Mouse (Mus musculus) CD4-positive naive resting alpha-beta T cell, adult 57 days (primary cell): Measurements from ENCODE around the gene Nrtn. TPM values are rescaled to one million over a fixed set of nuclear protein-coding genes. Genes with fewer than 3 reads are reported as not detected.

Experiments used
- total RNA-seq: library from RNA; stranded (reverse); gene quantifications from one replicate; pipeline ENCODE4 v1.2.4, GENCODE M21; 2023

Nrtn gene
- total RNA-seq, result not detected

GRCm38 (mm10) chr17:56757416-56758123, at the start of gene Nrtn:
Nrtn (minus strand) TSS chr17:56757530.

GRCm38 (mm10) chr17:56769950-56770349, 12.6 kb upstream of the Nrtn start, which contains the start of gene Prr22:
Prr22 (plus strand) TSS chr17:56770250.

GRCm38 (mm10) chr17:56764474-56765354, 7.4 kb upstream of the Nrtn start, which contains the start of gene Dus3l:
Dus3l (plus strand) TSS chr17:56764757.

GRCm38 (mm10) chr17:56717363-56718058, 39.8 kb downstream of the Nrtn start, which contains the start of the genes Ndufa11 and Vmac:
Ndufa11 (plus strand) TSS chr17:56717767.
Vmac (minus strand) TSS chr17:56718022.

Other genes starting within 250 kb of the Nrtn start
- not detected for gene Znrf4, start 245.1 kb downstream of the Nrtn start, total RNA-seq
- gene Gm20219, start 203.1 kb downstream of the Nrtn start, total RNA-seq, result 12.2 TPM
- 425 TPM for gene Safb2, start 172.9 kb downstream of the Nrtn start, total RNA-seq
- gene Safb, start 172.7 kb downstream of the Nrtn start, total RNA-seq, result 300 TPM
- 94.2 TPM for gene 2410015M20Rik, start 147.8 kb downstream of the Nrtn start, total RNA-seq
- 1,819 TPM for gene Rpl36, start 144.1 kb downstream of the Nrtn start, total RNA-seq
- 51.3 TPM for gene Lonp1, start 130.6 kb downstream of the Nrtn start, total RNA-seq
- 0.59 TPM for gene Catsperd, start 129.4 kb downstream of the Nrtn start, total RNA-seq
- gene Ranbp3, start 84.2 kb downstream of the Nrtn start, total RNA-seq, result 111 TPM
- gene Ndufa11, start 39.8 kb downstream of the Nrtn start, total RNA-seq, result 64.4 TPM
- 10.4 TPM for gene Vmac, start 39.5 kb downstream of the Nrtn start, total RNA-seq
- gene Dus3l, start 7.2 kb upstream of the Nrtn start, total RNA-seq, result 60.2 TPM
- 1.5 TPM for gene Prr22, start 12.7 kb upstream of the Nrtn start, total RNA-seq
- gene Rfx2, start 73.5 kb upstream of the Nrtn start, total RNA-seq, result 17.7 TPM
- gene Acsbg2, start 116.9 kb upstream of the Nrtn start, total RNA-seq, result not detected
- 0.65 TPM for gene 1700061G19Rik, start 117.9 kb upstream of the Nrtn start, total RNA-seq
- 37.9 TPM for gene Mllt1, start 177.9 kb upstream of the Nrtn start, total RNA-seq
- gene Acer1, start 224.6 kb upstream of the Nrtn start, total RNA-seq, result not detected
- gene Clpp, start 232.8 kb upstream of the Nrtn start, total RNA-seq, result 28.6 TPM
- gene Alkbh7, start 239.8 kb upstream of the Nrtn start, total RNA-seq, result 12.4 TPM
- not detected for gene Pspn, start 242.5 kb upstream of the Nrtn start, total RNA-seq